Mouse (Mus musculus) kidney, adult 2 months (tissue): ENCODE data around the gene Snx29. TPM values are rescaled to one million over a fixed set of nuclear protein-coding genes. Genes with fewer than 3 reads are reported as not detected.

Experiments
- DNase-seq: peaks from one replicate; pipeline ENCODE4 v3.0.0; 2021
- H3K27ac ChIP-seq: fragments of 200-500 bp; 2 replicates; pipeline ENCODE4 v1.5.1; 2012; ENCODE audit warnings: low read depth, low read length, control low read depth, inconsistent platforms; ENCODE audit not compliant: insufficient read depth
- H3K27me3 ChIP-seq: fragments of 200-500 bp; replicated peaks from 2 replicates; pipeline ENCODE4 v1.6.1; 2012; ENCODE audit warnings: mild to moderate bottlenecking, moderate library complexity, low read length, inconsistent platforms; ENCODE audit not compliant: control insufficient read depth, insufficient read depth
- H3K36me3 ChIP-seq: fragments of 200-500 bp; 2 replicates; pipeline ENCODE4 v1.6.1; 2012; ENCODE audit warnings: mild to moderate bottlenecking, moderate library complexity, low read length, inconsistent platforms; ENCODE audit not compliant: control insufficient read depth, insufficient read depth
- H3K4me1 ChIP-seq: fragments of 200-500 bp; 2 replicates; pipeline ENCODE4 v1.6.1; 2011; ENCODE audit warnings: low read length; ENCODE audit not compliant: control insufficient read depth, insufficient read depth
- H3K4me3 ChIP-seq: fragments of 200-500 bp; 2 replicates; pipeline ENCODE4 v1.5.1; 2011; ENCODE audit warnings: mild to moderate bottlenecking, low read depth, low read length, control low read depth; ENCODE audit not compliant: insufficient read depth
- CTCF ChIP-seq: fragments of 200-500 bp; conservative IDR thresholded peaks from 2 replicates; pipeline ENCODE4 v1.5.1; 2011; ENCODE audit warnings: low read depth, mild to moderate bottlenecking, control low read depth, low read length, moderate library complexity, mixed read lengths; ENCODE audit not compliant: insufficient read depth, insufficient read length
- POLR2A ChIP-seq: fragments of 200-500 bp; IDR thresholded peaks from one replicate; pipeline ENCODE4 v1.6.1; 2011; ENCODE audit warnings: low read depth, low read length, control low read depth
- WGBS: fragments of 180-500 bp; shearing (Covaris S2); methylation state at CpG from one replicate; pipeline ENCODE4 v1.1.7; 2018; 5-methylcytosine and 5-hydroxymethylcytosine counted together
- polyA plus RNA-seq: library from polyadenylated mRNA; depleted of rRNA; stranded (reverse); fragments of >200 nt; gene quantifications from 2 replicates; pipeline ENCODE4 v1.2.3, GENCODE M21; 2012

The Snx29 gene
- polyA plus RNA-seq, 1 experiment, result 64.8 TPM

- no peak for DNase-seq
- Histone ChIP-seq H3K27ac (no peak overlapping the region), H3K4me1 (peaks cover 5% of the 10 kb centered on the region; the same call in 1 of the 2 replicates), H3K4me3 (no peak overlapping the region), H3K27me3 (no peaks in the 10 kb centered on the region), H3K36me3 (no peaks in the 10 kb centered on the region; the same call in 1 of the 2 replicates)
- TF ChIP-seq CTCF, result no peak
- TF ChIP-seq POLR2A, result no peak
- WGBS, result 71% methylated on average over 6 of the region's 6 CpGs
Measured at GRCm38 (mm10) chr16:11430520-11430919, 107.8 kb downstream of the Snx29 start.

GRCm38 (mm10) chr16:11433779-11434178 lies 111.1 kb downstream of the Snx29 start:
- DNase-seq, result no peak
- H3K36me3 ChIP-seq, result no peaks in the 10 kb centered on the region; the same call in 1 of the 2 replicates
- TF ChIP-seq POLR2A (no peak), CTCF (no peak)
- no peaks in the 10 kb centered on the region; the same call in 1 of the 2 replicates for H3K4me1 ChIP-seq
- no peak overlapping the region for H3K27ac ChIP-seq
- H3K4me3 ChIP-seq, result no peak overlapping the region
- H3K27me3 ChIP-seq, result no peaks in the 10 kb centered on the region

GRCm38 (mm10) chr16:11437641-11438040 lies 114.9 kb downstream of the Snx29 start:
- Histone ChIP-seq H3K4me3 (no peak overlapping the region), H3K27ac (no peak overlapping the region), H3K27me3 (no peaks in the 10 kb centered on the region), H3K4me1 (no peaks in the 10 kb centered on the region; the same call in 1 of the 2 replicates), H3K36me3 (peaks cover 5% of the 10 kb centered on the region)
- DNase-seq, result no peak
- 75% methylated on average over 3 of the region's 3 CpGs for WGBS
- TF ChIP-seq POLR2A (no peak), CTCF (no peak)

- 78% methylated on average over 6 of the region's 6 CpGs for whole genome bisulfite sequencing
- TF ChIP-seq CTCF (no peak), POLR2A (no peak)
- no peak for DNase-seq
- Histone ChIP-seq H3K4me3 (no peak overlapping the region), H3K36me3 (peaks cover 5% of the 10 kb centered on the region), H3K27ac (no peak overlapping the region), H3K27me3 (no peaks in the 10 kb centered on the region), H3K4me1 (no peaks in the 10 kb centered on the region; the same call in 1 of the 2 replicates)
Measured at GRCm38 (mm10) chr16:11439417-11439816, 116.7 kb downstream of the Snx29 start.

GRCm38 (mm10) chr16:11441616-11442015 lies 118.9 kb downstream of the Snx29 start:
- DNase-seq, result no peak
- WGBS, result 75% methylated on average over 4 of the region's 4 CpGs
- no peaks in the 10 kb centered on the region; the same call in 1 of the 2 replicates for H3K4me1 ChIP-seq
- H3K27me3 ChIP-seq, result no peaks in the 10 kb centered on the region
- TF ChIP-seq POLR2A (no peak), CTCF (no peak)
- peaks cover 5% of the 10 kb centered on the region for H3K36me3 ChIP-seq
- H3K27ac ChIP-seq, result no peak overlapping the region
- no peak overlapping the region for H3K4me3 ChIP-seq

GRCm38 (mm10) chr16:11442534-11442933 lies 119.8 kb downstream of the Snx29 start:
- Histone ChIP-seq H3K27me3 (no peaks in the 10 kb centered on the region), H3K36me3 (peaks cover 5% of the 10 kb centered on the region), H3K4me3 (no peak overlapping the region), H3K4me1 (no peaks in the 10 kb centered on the region; the same call in 1 of the 2 replicates), H3K27ac (no peak overlapping the region)
- TF ChIP-seq POLR2A, result no peak
- TF ChIP-seq CTCF, result no peak
- no peak for DNase-seq

DNA sequence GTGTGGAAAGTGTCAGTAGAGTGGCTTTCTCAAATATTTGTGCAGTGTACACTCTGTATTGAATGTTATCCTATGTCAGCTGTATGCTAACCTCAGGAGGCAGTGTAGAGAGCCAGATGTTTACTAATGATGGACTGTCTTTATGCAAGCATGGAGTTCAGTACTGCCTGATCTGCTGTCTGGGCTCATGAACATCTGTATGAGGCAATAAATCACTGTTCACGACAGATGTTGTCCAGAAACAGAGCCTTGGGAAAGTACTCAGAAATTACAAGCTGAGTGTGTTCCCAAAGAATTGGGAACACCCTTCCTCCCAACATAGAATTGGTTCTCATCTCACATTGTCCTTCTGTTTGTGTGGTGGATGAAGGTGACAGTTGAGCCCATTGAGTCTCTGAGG lies 121.9 kb downstream of the Snx29 start:
- H3K27ac ChIP-seq, result no peak overlapping the region
- no peak for DNase-seq
- no peak overlapping the region for H3K4me3 ChIP-seq
- no peaks in the 10 kb centered on the region for H3K27me3 ChIP-seq
- H3K4me1 ChIP-seq, result no peaks in the 10 kb centered on the region
- no peak for TF ChIP-seq CTCF
- TF ChIP-seq POLR2A, result no peak
- H3K36me3 ChIP-seq, result peaks cover 5% of the 10 kb centered on the region
- 56% methylated on average over 1 of the region's 1 CpGs for WGBS

GRCm38 (mm10) chr16:11446977-11447376 lies 124.3 kb downstream of the Snx29 start:
- no peaks in the 10 kb centered on the region for H3K4me1 ChIP-seq
- WGBS, result 82% methylated on average over 4 of the region's 4 CpGs

More at GRCm38 (mm10) chr16:11446977-11447376, 124.3 kb downstream of the Snx29 start:
- H3K36me3 ChIP-seq, result peaks cover 6% of the 10 kb centered on the region
- H3K4me3 ChIP-seq, result no peak overlapping the region
- no peaks in the 10 kb centered on the region for H3K27me3 ChIP-seq
- no peak for DNase-seq
- no peak overlapping the region for H3K27ac ChIP-seq
- TF ChIP-seq POLR2A (no peak), CTCF (no peak)
